Mouse (Mus musculus) lung, adult 2 months (tissue): ENCODE data around the gene Sgsm2. TPM values are rescaled to one million over a fixed set of nuclear protein-coding genes. Genes with fewer than 3 reads are reported as not detected.

Experiments used
- DNase-seq: peaks from one replicate; pipeline ENCODE4 v3.0.0; 2022
- H3K4me1 ChIP-seq: fragments of 200-500 bp; 2 replicates; pipeline ENCODE4 v1.6.1; 2011; ENCODE audit warnings: low read length; ENCODE audit not compliant: control insufficient read depth, insufficient read depth
- H3K4me3 ChIP-seq: fragments of 200-500 bp; replicated peaks from 2 replicates; pipeline ENCODE3; 2011; ENCODE audit warnings: low read depth, mild to moderate bottlenecking, control low read depth, low read length; ENCODE audit errors: extremely low read depth
- CTCF ChIP-seq: fragments of 200-500 bp; IDR thresholded peaks from 2 replicates; pipeline ENCODE4 v1.5.1; 2011; ENCODE audit warnings: mild to moderate bottlenecking, low read length, control low read depth; ENCODE audit not compliant: insufficient read depth
- POLR2A ChIP-seq: fragments of 200-500 bp; IDR thresholded peaks from 2 replicates; pipeline ENCODE4 v1.6.1; 2011; ENCODE audit warnings: low read depth, mild to moderate bottlenecking, control low read depth, low read length, borderline replicate concordance; ENCODE audit errors: extremely low read depth
- WGBS: fragments of 180-500 bp; shearing (Covaris S2); methylation state at CpG from one replicate; pipeline ENCODE4 v1.1.7; 2018; 5-methylcytosine and 5-hydroxymethylcytosine counted together
- polyA plus RNA-seq: library from polyadenylated mRNA; depleted of rRNA; stranded (reverse); fragments of >200 nt; gene quantifications from 2 replicates; pipeline ENCODE4 v1.2.3, GENCODE M21; 2012

The Sgsm2 gene
- polyA plus RNA-seq, 1 experiment, result 22.1 TPM

- no peak for DNase-seq
Measured at GRCm38 (mm10) chr11:74912492-74912891, 15.6 kb upstream of the Sgsm2 start.

GRCm38 (mm10) chr11:74909978-74910377 is 13.1 kb upstream of the Sgsm2 start:
- TF ChIP-seq POLR2A, result no peak
- no peak for TF ChIP-seq CTCF
- DNase-seq, result no peak
- 90% methylated on average over 4 of the region's 4 CpGs for WGBS

More at GRCm38 (mm10) chr11:74912492-74912891, 15.6 kb upstream of the Sgsm2 start:
- WGBS, result 72% methylated on average over 3 of the region's 3 CpGs
- Histone ChIP-seq H3K4me3 (no peak overlapping the region), H3K4me1 (no peaks in the 10 kb centered on the region)
- TF ChIP-seq CTCF, result no peak
- no peak for TF ChIP-seq POLR2A

GRCm38 (mm10) chr11:74908618-74909399 is 11.9 kb upstream of the Sgsm2 start:
- Histone ChIP-seq H3K4me3 (no peak overlapping the region), H3K4me1 (no peaks in the 10 kb centered on the region)
- TF ChIP-seq POLR2A, result no peak
- no peak for TF ChIP-seq CTCF
- DNase-seq, result no peak
- WGBS, result 73% methylated on average over 12 of the region's 12 CpGs

More at GRCm38 (mm10) chr11:74909978-74910377, 13.1 kb upstream of the Sgsm2 start:
- no peak overlapping the region for H3K4me3 ChIP-seq
- no peaks in the 10 kb centered on the region for H3K4me1 ChIP-seq

GRCm38 (mm10) chr11:74907850-74908249 is 11.0 kb upstream of the Sgsm2 start:
- no peak for DNase-seq
- TF ChIP-seq POLR2A (no peak), CTCF (no peak)
- 94% methylated on average over 6 of the region's 6 CpGs for WGBS
- Histone ChIP-seq H3K4me1 (no peaks in the 10 kb centered on the region), H3K4me3 (no peak overlapping the region)

GRCm38 (mm10) chr11:74902416-74902815 is 5.6 kb upstream of the Sgsm2 start:
- no peak for DNase-seq
- H3K4me3 ChIP-seq, result no peak overlapping the region
- 90% methylated on average over 5 of the region's 5 CpGs for WGBS
- H3K4me1 ChIP-seq, result peaks cover 5% of the 10 kb centered on the region; the same call in 1 of the 2 replicates
- TF ChIP-seq CTCF (no peak), POLR2A (no peak)

- H3K4me3 ChIP-seq, result no peak overlapping the region
- 69% methylated on average over 6 of the region's 6 CpGs for WGBS
- TF ChIP-seq CTCF (no peak), POLR2A (no peak)
- DNase-seq, result no peak
- peaks cover 5% of the 10 kb centered on the region; the same call in 1 of the 2 replicates for H3K4me1 ChIP-seq
Measured at GRCm38 (mm10) chr11:74901555-74901954, 4.7 kb upstream of the Sgsm2 start.

GRCm38 (mm10) chr11:74898517-74898827 is 1.6 kb upstream of the Sgsm2 start:
- TF ChIP-seq CTCF (no peak), POLR2A (no peak)
- 0% methylated on average over 7 of the region's 7 CpGs for WGBS
- H3K4me1 ChIP-seq, result peaks cover 5% of the 10 kb centered on the region; the same call in 1 of the 2 replicates
- H3K4me3 ChIP-seq, result peak overlapping the region; percentile 87
- DNase-seq, result no peak

- Histone ChIP-seq H3K4me3 (peak within 1 kb of the TSS; percentile 87), H3K4me1 (peaks cover 5% of the 10 kb centered on the region; the same call in 1 of the 2 replicates)
- peak; percentile 86 for DNase-seq
- WGBS, result under 1% methylated on average over 54 of the region's 54 CpGs
- TF ChIP-seq POLR2A (peak; percentile 74; the same call in 1 of the 2 replicates), CTCF (no peak)
Measured at GRCm38 (mm10) chr11:74897678-74898516, 1.0 kb upstream of the Sgsm2 start, which contains the start of gene Tsr1. Tsr1 (plus strand) TSS chr11:74898071.
